Mouse (Mus musculus) liver, embryonic 13.5 days (tissue): ENCODE measurements around the gene Dnm3. TPM values are rescaled to one million over a fixed set of nuclear protein-coding genes. Genes with fewer than 3 reads are reported as not detected.

ENCODE experiments used
- ATAC-seq: fragments of 200-750 bp; cut with Nextera tagmentation; 2 replicates; pipeline ENCODE4 v1.8.0; 2017; ENCODE audit warnings: low read depth, mild to moderate bottlenecking, moderate number of reproducible peaks, moderate library complexity
- DNase-seq: peaks from one replicate; pipeline ENCODE4 v3.0.0; 2022
- H3K27ac ChIP-seq: fragments of 300-500 bp; sonication (generic); 2 replicates; pipeline ENCODE4 v1.5.1; 2015; ENCODE audit warnings: moderate library complexity, mild to moderate bottlenecking, inconsistent platforms
- H3K27me3 ChIP-seq: fragments of 300-500 bp; sonication (generic); 2 replicates; pipeline ENCODE4 v1.6.1; 2015; ENCODE audit warnings: mild to moderate bottlenecking, inconsistent platforms
- H3K36me3 ChIP-seq: fragments of 300-500 bp; sonication (generic); 2 replicates; pipeline ENCODE4 v1.6.1; 2015; ENCODE audit warnings: mild to moderate bottlenecking, inconsistent platforms
- H3K4me1 ChIP-seq: fragments of 300-500 bp; sonication (generic); replicated peaks from 2 replicates; pipeline ENCODE4 v1.6.1; 2015; ENCODE audit warnings: inconsistent platforms
- H3K4me2 ChIP-seq: fragments of 300-500 bp; sonication (generic); 2 replicates; pipeline ENCODE4 v1.6.1; 2015; ENCODE audit warnings: inconsistent platforms, mild to moderate bottlenecking, moderate library complexity
- H3K4me3 ChIP-seq: fragments of 300-500 bp; sonication (generic); replicated peaks from 2 replicates; pipeline ENCODE4 v1.5.1; 2015; ENCODE audit warnings: mild to moderate bottlenecking, inconsistent platforms
- H3K9ac ChIP-seq: fragments of 300-500 bp; sonication (generic); 2 replicates; pipeline ENCODE4 v1.6.1; 2015; ENCODE audit warnings: mild to moderate bottlenecking, inconsistent platforms
- H3K9me3 ChIP-seq: fragments of 300-500 bp; sonication (generic); replicated peaks from 2 replicates; pipeline ENCODE4 v1.6.1; 2016; ENCODE audit warnings: inconsistent platforms
- WGBS: fragments of 180-500 bp; shearing (Covaris S2); methylation state at CpG from one replicate; pipeline ENCODE4 v1.1.7; 2015; ENCODE audit not compliant: insufficient replicate concordance; 5-methylcytosine and 5-hydroxymethylcytosine counted together
- polyA plus RNA-seq: library from polyadenylated mRNA; unstranded; fragments of >200 nt; fragmentation: Nextera tagmentation; extraction: Ambion mirVana; gene quantifications from 2 replicates; pipeline ENCODE4 v1.2.1, GENCODE M21; 2015

Gene Dnm3
- polyA plus RNA-seq, 1 experiment from 2014 or later: 1.2 TPM

GRCm38 (mm10) chr1:162242980-162243650 is 234.7 kb downstream of the Dnm3 start:
- DNase-seq (no peak), ATAC-seq (no peak)
- Histone ChIP-seq H3K4me3 (no peak overlapping the region), H3K9ac (no peak overlapping the region), H3K36me3 (no peaks in the 10 kb centered on the region), H3K4me2 (no peak overlapping the region), H3K27me3 (no peaks in the 10 kb centered on the region), H3K27ac (no peak overlapping the region), H3K9me3 (no peaks in the 10 kb centered on the region), H3K4me1 (no peaks in the 10 kb centered on the region)
- WGBS: 59% methylated on average over 7 of the region's 7 CpGs

- H3K9ac ChIP-seq: no peak overlapping the region
These were observed 237.1 kb downstream of the Dnm3 start for GRCm38 (mm10) chr1:162240720-162241119.

DNA sequence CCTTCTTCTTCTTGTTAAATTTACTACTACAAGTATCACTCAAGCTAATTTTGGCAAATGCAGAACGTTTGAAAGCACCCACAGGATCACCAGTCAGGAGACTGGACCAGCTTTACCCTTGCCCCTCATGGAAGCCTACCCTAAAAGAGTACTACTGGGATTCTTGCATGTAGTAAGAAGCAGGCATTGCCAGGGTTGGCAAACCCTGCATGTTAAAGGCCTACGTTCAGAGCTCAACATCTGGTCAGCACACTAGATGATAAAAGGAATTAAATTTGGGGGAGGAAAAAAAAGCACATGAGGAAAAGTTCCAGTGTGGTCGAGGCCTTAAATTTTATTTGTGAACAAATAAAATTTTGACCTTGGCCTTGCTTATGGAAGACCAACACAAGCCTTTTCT is 239.2 kb downstream of the Dnm3 start:
- no peaks in the 10 kb centered on the region for H3K4me1 ChIP-seq
- ATAC-seq: no peak
- no peak overlapping the region for H3K27ac ChIP-seq
- H3K4me3 ChIP-seq: no peak overlapping the region
- no peak overlapping the region for H3K9ac ChIP-seq
- no peaks in the 10 kb centered on the region for H3K36me3 ChIP-seq
- no peak overlapping the region for H3K4me2 ChIP-seq
- 36% methylated on average over 3 of the region's 3 CpGs for WGBS
- no peak for DNase-seq
- no peaks in the 10 kb centered on the region for H3K9me3 ChIP-seq
- H3K27me3 ChIP-seq: no peaks in the 10 kb centered on the region

More at GRCm38 (mm10) chr1:162240720-162241119, 237.1 kb downstream of the Dnm3 start:
- Histone ChIP-seq H3K9me3 (no peaks in the 10 kb centered on the region), H3K4me2 (no peak overlapping the region), H3K27ac (no peak overlapping the region), H3K36me3 (no peaks in the 10 kb centered on the region), H3K4me1 (no peaks in the 10 kb centered on the region), H3K27me3 (no peaks in the 10 kb centered on the region), H3K4me3 (no peak overlapping the region)
- 49% methylated on average over 4 of the region's 4 CpGs for WGBS
- ATAC-seq (no peak), DNase-seq (no peak)

DNA sequence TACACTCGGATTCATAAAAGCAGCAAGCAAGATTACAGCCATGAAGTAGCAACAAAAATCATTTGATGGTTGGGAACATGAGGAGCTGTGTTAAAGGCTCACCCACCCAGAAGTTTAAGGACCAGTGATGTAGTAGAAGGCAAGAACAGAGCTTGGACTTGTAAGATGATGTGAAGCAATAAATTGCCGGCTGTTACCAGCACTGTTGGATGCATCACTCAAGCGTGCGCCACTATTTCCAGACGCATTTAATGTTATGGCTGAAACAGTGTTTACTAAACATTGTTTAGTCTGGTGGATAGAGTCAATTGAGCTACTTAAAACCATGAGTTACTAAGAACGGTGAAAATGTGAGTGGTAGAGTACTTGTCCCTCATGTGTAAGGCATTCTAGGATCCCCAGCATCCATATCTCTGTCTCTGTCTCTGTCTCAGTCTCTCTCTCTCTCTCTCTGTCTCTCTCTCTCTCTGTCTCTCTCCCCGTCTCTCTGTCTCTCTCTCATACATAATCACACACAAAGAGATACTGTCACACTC is 241.1 kb downstream of the Dnm3 start:
- 70% methylated on average over 7 of the region's 7 CpGs for WGBS

GRCm38 (mm10) chr1:162225621-162226147 is 252.2 kb downstream of the Dnm3 start:
- Histone ChIP-seq H3K4me2 (no peak overlapping the region), H3K27ac (no peak overlapping the region), H3K9me3 (no peaks in the 10 kb centered on the region), H3K36me3 (no peaks in the 10 kb centered on the region), H3K4me1 (no peaks in the 10 kb centered on the region), H3K9ac (no peak overlapping the region), H3K4me3 (no peak overlapping the region), H3K27me3 (no peaks in the 10 kb centered on the region)
- DNase-seq: no peak
- no peak for ATAC-seq
- WGBS: 65% methylated on average over 7 of the region's 7 CpGs

More for the DNA sequence above, 241.1 kb downstream of the Dnm3 start:
- no peak overlapping the region for H3K4me3 ChIP-seq
- H3K27me3 ChIP-seq: no peaks in the 10 kb centered on the region
- H3K9ac ChIP-seq: no peak overlapping the region
- no peaks in the 10 kb centered on the region for H3K36me3 ChIP-seq
- H3K27ac ChIP-seq: no peak overlapping the region
- H3K9me3 ChIP-seq: no peaks in the 10 kb centered on the region
- H3K4me1 ChIP-seq: no peaks in the 10 kb centered on the region
- ATAC-seq (no peak), DNase-seq (no peak)
- no peak overlapping the region for H3K4me2 ChIP-seq

DNA sequence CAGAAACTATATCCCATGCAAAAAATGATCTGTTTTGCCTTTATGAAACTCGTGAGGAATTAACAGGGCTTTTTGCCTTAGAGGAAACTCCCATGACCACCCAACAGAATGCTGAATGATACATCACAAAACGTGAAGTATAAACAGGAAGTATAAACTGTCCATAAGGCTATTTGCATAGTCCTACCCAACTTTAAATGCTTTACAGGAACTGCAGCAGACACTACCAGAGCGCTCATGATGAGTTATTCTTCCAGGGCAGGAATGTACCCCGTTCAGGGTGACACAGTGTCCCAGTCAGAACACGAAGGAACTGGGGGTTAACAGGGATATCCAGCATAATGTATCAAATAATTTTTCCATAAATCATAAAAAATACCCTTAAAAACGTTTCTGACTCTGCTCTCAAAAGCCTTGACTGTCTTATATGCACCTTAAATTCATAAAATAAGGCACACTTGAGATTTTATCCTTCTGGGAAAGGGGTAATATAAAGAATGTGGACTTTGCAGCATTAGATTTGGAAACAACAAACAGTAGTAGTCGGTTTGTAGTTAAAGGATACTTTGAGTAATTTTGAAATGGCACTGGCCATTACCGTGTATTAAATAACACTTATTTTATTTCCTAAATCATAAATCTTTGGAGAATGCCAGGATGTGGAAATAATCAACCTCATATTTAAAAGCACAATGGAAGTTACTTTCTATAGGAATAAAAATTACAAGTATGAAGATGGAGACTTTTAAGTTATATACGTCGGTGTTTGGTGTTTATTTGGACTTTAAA is 252.8 kb downstream of the Dnm3 start:
- Histone ChIP-seq H3K4me2 (no peak overlapping the region), H3K4me3 (no peak overlapping the region), H3K9ac (no peak overlapping the region), H3K4me1 (no peaks in the 10 kb centered on the region), H3K27ac (no peak overlapping the region), H3K9me3 (no peaks in the 10 kb centered on the region), H3K27me3 (no peaks in the 10 kb centered on the region), H3K36me3 (no peaks in the 10 kb centered on the region)
- ATAC-seq (no peak), DNase-seq (no peak)
- WGBS: 51% methylated on average over 10 of the region's 10 CpGs

DNA sequence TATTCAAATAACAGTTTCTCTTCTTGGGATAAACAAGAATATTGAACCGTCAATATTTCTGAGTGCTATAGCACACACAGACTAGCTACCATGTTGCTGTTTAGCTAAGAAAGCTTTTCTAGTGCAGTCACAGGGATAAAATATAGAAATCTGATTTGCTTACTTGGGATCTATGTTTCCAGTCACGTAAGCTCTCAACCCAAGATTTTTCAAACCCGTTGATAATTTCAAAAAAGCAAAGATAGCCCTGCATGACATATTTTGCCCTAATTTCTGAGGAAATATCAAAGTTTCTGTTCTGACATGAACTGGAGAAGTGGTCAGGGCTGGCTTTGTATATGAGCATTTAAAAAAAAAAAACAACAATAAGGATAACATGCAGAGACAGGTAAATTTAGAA is 253.8 kb downstream of the Dnm3 start:
- H3K4me2 ChIP-seq: no peak overlapping the region
- DNase-seq (no peak), ATAC-seq (no peak)
- no peak overlapping the region for H3K4me3 ChIP-seq
- no peaks in the 10 kb centered on the region for H3K9me3 ChIP-seq
- WGBS: 67% methylated on average over 3 of the region's 3 CpGs
- H3K36me3 ChIP-seq: no peaks in the 10 kb centered on the region
- H3K27me3 ChIP-seq: no peaks in the 10 kb centered on the region
- no peak overlapping the region for H3K9ac ChIP-seq
- no peaks in the 10 kb centered on the region for H3K4me1 ChIP-seq
- no peak overlapping the region for H3K27ac ChIP-seq

GRCm38 (mm10) chr1:162223258-162223940 is 254.4 kb downstream of the Dnm3 start:
- no peaks in the 10 kb centered on the region for H3K9me3 ChIP-seq
- ATAC-seq (no peak), DNase-seq (no peak)
- H3K27ac ChIP-seq: no peak overlapping the region
- no peak overlapping the region for H3K4me3 ChIP-seq
- H3K4me1 ChIP-seq: no peaks in the 10 kb centered on the region
- H3K9ac ChIP-seq: no peak overlapping the region
- H3K36me3 ChIP-seq: no peaks in the 10 kb centered on the region
- H3K4me2 ChIP-seq: no peak overlapping the region
- WGBS: 74% methylated on average over 8 of the region's 8 CpGs
- no peaks in the 10 kb centered on the region for H3K27me3 ChIP-seq

DNA sequence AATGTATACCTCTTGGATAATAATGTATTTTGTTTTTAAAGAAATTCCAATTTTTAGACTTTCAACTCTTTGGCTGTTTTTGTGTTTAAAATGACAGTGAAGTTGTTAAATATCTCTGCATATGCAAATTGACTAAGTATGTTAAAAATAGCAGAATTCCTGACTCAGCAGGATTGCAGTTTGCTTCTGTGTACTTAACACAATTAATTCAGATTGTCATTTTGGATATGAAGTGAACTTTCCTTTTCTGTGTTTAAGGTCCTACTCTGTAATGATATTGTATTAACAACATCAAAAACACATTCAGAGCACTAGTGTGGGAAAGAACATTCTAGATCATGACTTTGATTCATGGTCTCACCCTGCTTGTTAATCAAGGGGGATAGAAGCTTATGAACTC is 255.5 kb downstream of the Dnm3 start:
- Histone ChIP-seq H3K4me2 (no peak overlapping the region), H3K27ac (no peak overlapping the region), H3K4me1 (no peaks in the 10 kb centered on the region), H3K36me3 (no peaks in the 10 kb centered on the region), H3K27me3 (no peaks in the 10 kb centered on the region), H3K9ac (no peak overlapping the region), H3K4me3 (no peak overlapping the region), H3K9me3 (no peaks in the 10 kb centered on the region)
- ATAC-seq (no peak), DNase-seq (no peak)

GRCm38 (mm10) chr1:162221801-162222301 is 256.0 kb downstream of the Dnm3 start:
- no peak for ATAC-seq
- H3K9me3 ChIP-seq: no peaks in the 10 kb centered on the region
- no peak overlapping the region for H3K4me3 ChIP-seq
- no peak overlapping the region for H3K27ac ChIP-seq
- WGBS: 45% methylated on average over 4 of the region's 4 CpGs
- no peaks in the 10 kb centered on the region for H3K36me3 ChIP-seq
- H3K27me3 ChIP-seq: no peaks in the 10 kb centered on the region
- DNase-seq: no peak
- H3K9ac ChIP-seq: no peak overlapping the region
- no peak overlapping the region for H3K4me2 ChIP-seq
- H3K4me1 ChIP-seq: no peaks in the 10 kb centered on the region

DNA sequence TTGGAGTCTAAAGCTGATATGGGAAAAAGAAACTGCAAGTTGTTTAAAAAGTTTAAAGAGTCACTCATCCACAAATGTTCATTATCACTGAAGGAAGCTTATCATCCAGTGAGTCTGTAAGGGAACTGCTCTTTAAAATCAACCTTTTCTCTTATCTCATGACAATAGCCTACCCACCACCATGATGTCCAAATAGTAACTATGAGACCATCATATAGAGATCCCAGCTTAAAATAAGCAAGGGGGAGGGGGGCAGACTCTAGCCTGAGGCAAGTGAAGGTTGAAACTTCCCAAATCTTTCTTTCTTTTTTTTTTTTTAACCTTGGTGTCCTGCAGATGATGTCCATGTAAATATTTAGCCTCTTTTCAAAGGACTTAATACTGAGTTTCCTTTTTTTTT is 256.9 kb downstream of the Dnm3 start:
- H3K27ac ChIP-seq: no peak overlapping the region
- DNase-seq (no peak), ATAC-seq (no peak)
- no peaks in the 10 kb centered on the region for H3K36me3 ChIP-seq
- H3K4me1 ChIP-seq: no peaks in the 10 kb centered on the region
- H3K4me3 ChIP-seq: no peak overlapping the region
- no peak overlapping the region for H3K9ac ChIP-seq
- no peaks in the 10 kb centered on the region for H3K9me3 ChIP-seq
- no peak overlapping the region for H3K4me2 ChIP-seq
- no peaks in the 10 kb centered on the region for H3K27me3 ChIP-seq
